In genomic region chr10:58352364-58352763, GRCm38 (mm10) we compare ENCODE assay signal across 21 mouse cellular contexts. TPM values are rescaled to one million over a fixed set of nuclear protein-coding genes. Genes with fewer than 3 reads are reported as not detected.
DNase-seq lines count a peak whose midpoint lies in the region; ATAC-seq and TF ChIP-seq lines count a peak whose summit lies in the region.
"Had no signal": no experiment of that assay in that cellular context is flagged by ENCODE, and none has a peak within 500 bp of the region (broad histone marks: within the 10 kb centered on the region; RNA-seq: fewer than 3 reads in every experiment).

No protein-coding gene starts in this region.

- in situ Hi-C loops in CH12.LX (cut with MboI; ENCODE audit: low pct_ligation_motif_present, low pct_unique_long_range_greater_than_20kb, low sequenced_read_pairs) = no loop called here

- no peak for ATAC-seq in megakaryocyte, adult 5-6 weeks (ENCODE audit: poor library complexity, severe bottlenecking)
- ATAC-seq: forebrain, embryonic 15.5 days; hindbrain, postnatal 0 days had no signal

- H3K9me3 ChIP-seq in megakaryocyte, embryonic 14.5 days = no peaks in the 10 kb centered on the region
- H3K9me3 ChIP-seq in CH12.LX (replicated peaks; ENCODE audit: low read length) = peaks cover 3% of the 10 kb centered on the region
- H3K9me3 ChIP-seq: embryonic facial prominence, embryonic 15.5 days; forebrain, embryonic 15.5 days; heart, embryonic 15.5 days; hindbrain, embryonic 13.5 days had no signal

- TF ChIP-seq POLR2A in CH12.LX (IDR thresholded peaks at IDR 0.05; ENCODE audit: low read depth, low read length) = no peak
- no peak for TF ChIP-seq POLR2A in bone marrow, adult 2 months (IDR thresholded peaks at IDR 0.05; ENCODE audit: borderline replicate concordance, control insufficient read depth, low read depth, low read length)

- peak overlapping the region; percentile 94 for H3K9ac ChIP-seq in CH12.LX (ENCODE audit: insufficient read depth, low read depth)
- H3K9ac ChIP-seq: embryonic facial prominence, embryonic 15.5 days; forebrain, embryonic 15.5 days; heart, embryonic 15.5 days; hindbrain, embryonic 13.5 days had no signal

- no peaks in the 10 kb centered on the region for H3K27me3 ChIP-seq in megakaryocyte, embryonic 14.5 days (replicated peaks)
- no peaks in the 10 kb centered on the region for H3K27me3 ChIP-seq in CH12.LX (replicated peaks)
- H3K27me3 ChIP-seq: embryonic facial prominence, embryonic 15.5 days; forebrain, embryonic 15.5 days; heart, embryonic 15.5 days; hindbrain, embryonic 13.5 days had no signal

- DNase-seq in CH12.LX (ENCODE audit: extremely low read depth) = no peak
- DNase-seq in embryo, embryonic 10 days (ENCODE audit: low spot score) = no peak
- no peak for DNase-seq in thymus, adult 18-20 months
- no peak for DNase-seq in left cerebral cortex, adult 2 months (ENCODE audit: extremely low spot score in 1 of 2, low spot score in 2 of 2)
- DNase-seq: adrenal gland, postnatal 10 days; cerebellum, adult 2 months; cerebellum, postnatal 10 days; embryo, embryonic 11 days; gastrocnemius, postnatal 10 days; heart, adult 2 months; heart, postnatal 14 days had no signal

- intact Hi-C loops in left cerebral cortex, adult 2 months (cut with DNase I) = no loop called here

- H3K4me1 ChIP-seq in megakaryocyte, embryonic 14.5 days = peaks cover 73% of the 10 kb centered on the region
- H3K4me1 ChIP-seq in CH12.LX (ENCODE audit: control insufficient read depth in 1 of 2, insufficient read depth in 2 of 2) = peaks cover 7 to 62% of the 10 kb centered on the region in 2 experiments
- peaks cover 3% of the 10 kb centered on the region for H3K4me1 ChIP-seq in bone marrow, adult 2 months (ENCODE audit: control insufficient read depth, insufficient read depth, low read length)
- H3K4me1 ChIP-seq: embryonic facial prominence, embryonic 15.5 days; forebrain, embryonic 15.5 days; hindbrain, embryonic 13.5 days had no signal

- H3K79me2 ChIP-seq in CH12.LX (replicated peaks; ENCODE audit: control insufficient read depth, extremely low read depth, insufficient read depth, poor library complexity, severe bottlenecking) (peaks cover 46% of the 10 kb centered on the region), macrophage (ENCODE audit: inconsistent target) (peaks cover 78% of the 10 kb centered on the region)

- TF ChIP-seq RAD21 in CH12.LX (IDR thresholded peaks at IDR 0.05; ENCODE audit: low read depth, low read length) = no peak

- H3K4me3 ChIP-seq in megakaryocyte, embryonic 14.5 days (replicated peaks) = peak overlapping the region; percentile 93
- H3K4me3 ChIP-seq in CH12.LX (replicated peaks in 1 of 3; ENCODE audit: low read depth in 2 of 3, low read length in 2 of 3, poor library complexity in 1 of 3) (peak overlapping the region; percentile 56 to 82 (median 62)), macrophage (ENCODE audit: inconsistent target) (peak overlapping the region; percentile 42)
- H3K4me3 ChIP-seq in bone marrow, adult 2 months (replicated peaks; ENCODE audit: control insufficient read depth, low read depth, low read length) = peak overlapping the region; percentile 81
- no peak overlapping the region for H3K4me3 ChIP-seq in left cerebral cortex, adult 2 months
- H3K4me3 ChIP-seq: embryonic facial prominence, embryonic 15.5 days; forebrain, embryonic 15.5 days; heart, adult 2 months; heart, embryonic 15.5 days; hindbrain, embryonic 13.5 days had no signal

- no peak for TF ChIP-seq EP300 in CH12.LX (IDR thresholded peaks at IDR 0.05; ENCODE audit: low read length)

- TF ChIP-seq CTCF in CH12.LX (conservative IDR thresholded peaks at IDR 0.05 in 1 of 2, IDR thresholded peaks at IDR 0.05 in 1 of 2; ENCODE audit: low read depth in 2 of 2, low read length in 2 of 2) = no peak
- no peak for TF ChIP-seq CTCF in bone marrow, adult 2 months (IDR thresholded peaks at IDR 0.05; ENCODE audit: control insufficient read depth, insufficient read depth, low read length)
- TF ChIP-seq CTCF in left cerebral cortex, adult 2 months (IDR thresholded peaks at IDR 0.05) = no peak

- H3K27ac ChIP-seq in CH12.LX (ENCODE audit: insufficient read depth, low read depth) (0 out of 2 replicates have a peak overlapping the region, but pooled peaks have one; percentile 31), macrophage (peak overlapping the region; percentile 78)
- no peak overlapping the region for H3K27ac ChIP-seq in bone marrow, adult 2 months (ENCODE audit: control insufficient read depth, insufficient read depth, low read depth, low read length, poor library complexity)
- no peak overlapping the region for H3K27ac ChIP-seq in left cerebral cortex, adult 2 months
- H3K27ac ChIP-seq: embryonic facial prominence, embryonic 15.5 days; forebrain, embryonic 15.5 days; heart, adult 2 months; hindbrain, embryonic 13.5 days; hindbrain, postnatal 0 days had no signal

- dilution Hi-C loops in CH12.LX (cut with MboI; ENCODE audit: extremely low pct_ligation_motif_present, extremely low pct_unique_long_range_greater_than_20kb, low sequenced_read_pairs) = no loop called here

- WGBS in bone marrow, adult 2 months = 35% methylated on average over 3 of the region's 3 CpGs
- WGBS in macrophage (ENCODE audit: missing documents) = 48% methylated on average over 3 of the region's 3 CpGs

- H3K36me3 ChIP-seq in megakaryocyte, embryonic 14.5 days (replicated peaks; ENCODE audit: low read length) = peaks cover 57% of the 10 kb centered on the region
- peaks cover 3 to 16% of the 10 kb centered on the region in 2 experiments for H3K36me3 ChIP-seq in CH12.LX (replicated peaks in 1 of 2; ENCODE audit: control insufficient read depth in 1 of 2, insufficient read depth in 1 of 2, low read length in 1 of 2)
- no peaks in the 10 kb centered on the region for H3K36me3 ChIP-seq in macrophage (ENCODE audit: inconsistent target)
- H3K36me3 ChIP-seq: embryonic facial prominence, embryonic 15.5 days; forebrain, embryonic 15.5 days; heart, embryonic 15.5 days had no signal

- H3K4me2 ChIP-seq in CH12.LX (ENCODE audit: insufficient read depth, low read depth, poor library complexity, severe bottlenecking) = peak overlapping the region; percentile 99
- H3K4me2 ChIP-seq: embryonic facial prominence, embryonic 15.5 days; forebrain, embryonic 15.5 days; heart, embryonic 11.5 days; heart, embryonic 15.5 days; hindbrain, embryonic 13.5 days had no signal

TF ChIP-seq in CH12.LX, 34 proteins besides CTCF, POLR2A, EP300 and RAD21:
- TF ChIP-seq BHLHE40 (IDR thresholded peaks at IDR 0.05; ENCODE audit: low read depth, low read length) = no peak
- no peak for TF ChIP-seq IRF4 (IDR thresholded peaks at IDR 0.05; ENCODE audit: low read depth, low read length)
- TF ChIP-seq MAX (IDR thresholded peaks at IDR 0.05; ENCODE audit: low read length) = no peak
- no peak for TF ChIP-seq USF2 (conservative IDR thresholded peaks at IDR 0.05; ENCODE audit: low read depth, low read length)
- TF ChIP-seq MXI1 (IDR thresholded peaks at IDR 0.05; ENCODE audit: low read depth, low read length) = no peak
- no peak for TF ChIP-seq MEF2A (IDR thresholded peaks at IDR 0.05; ENCODE audit: borderline replicate concordance, low read depth, low read length)
- no peak for TF ChIP-seq JUN (IDR thresholded peaks at IDR 0.05; ENCODE audit: insufficient read depth, low read depth, low read length)
- no peak for TF ChIP-seq E2F4 (IDR thresholded peaks at IDR 0.05; ENCODE audit: insufficient replicate concordance, low read depth, low read length)
- TF ChIP-seq MAZ (IDR thresholded peaks at IDR 0.05; ENCODE audit: low read depth, low read length) = no peak

RNA-seq across cellular contexts. Expression of gene Lims1, which starts 29.1 kb away (rescaled TPM):
- 2.9 and 6.5 TPM in 2 replicates for polyA plus RNA-seq in megakaryocyte, embryonic 14.5 days (2012; ENCODE audit: insufficient read depth, low replicate concordance)
- 239 and 260 TPM in 2 replicates for total RNA-seq in megakaryocyte, adult 5-6 weeks (2015)
- total RNA-seq in megakaryocyte, adult 5-6 weeks (2017) = 171 and 182 TPM in 2 replicates
- total RNA-seq in CH12.LX (2012; rRNA removed) (37.0 and 40.7 TPM in 2 replicates), CH12.LX (2014; rRNA removed) (74.7 and 85.6 TPM in 2 replicates)
- polyA plus RNA-seq in CH12.LX (2012; ENCODE audit: insufficient read length, low read depth) (34.7 and 40.4 TPM in 2 replicates), macrophage (2018) (41.0 to 58.3 TPM (median 45.0 TPM) in 3 replicates)
- polyA plus RNA-seq in bone marrow, adult 2 months (2011; ENCODE audit: insufficient read depth, insufficient read length, low replicate concordance, missing spikeins) = 31.6 and 44.1 TPM in 2 replicates
- 100 to 1,000 TPM in 8 of 26 experiments, 10 to 100 TPM in 18; 39.5 to 190 (median 75.9) TPM for total RNA-seq in macrophage (2018; cell fraction: chromatin; rRNA removed)
- total RNA-seq in macrophage (2018; cell fraction: cytosol; rRNA removed) = 100 to 1,000 TPM in 7 of 26 experiments, 10 to 100 TPM in 19; 60.1 to 124 (median 92.1) TPM
- 100 to 1,000 TPM in 11 of 26 experiments, 10 to 100 TPM in 15; 38.5 to 182 (median 86.0) TPM for total RNA-seq in macrophage (2018; cell fraction: nucleus; rRNA removed)
- total RNA-seq in left cerebral cortex, adult 2 months (2021) = 10 to 100 TPM; 22.4 to 22.8 TPM

Comparison
In these comparisons a context has a peak if more than half of its experiments do, and no peak if none do; other contexts are left out.
1. H3K27ac ChIP-seq: peak in CH12.LX (single experiment) and macrophage (single experiment); none in bone marrow, adult 2 months (single experiment) and left cerebral cortex, adult 2 months (single experiment).